Mouse (Mus musculus): ENCODE data around the gene Gtf3c1. TPM values are rescaled to one million over a fixed set of nuclear protein-coding genes. Genes with fewer than 3 reads are reported as not detected.

The Gtf3c1 gene
- total RNA-seq, 2 experiments from 2014 or later: 87.6 to 97.4 TPM

- no peak for DNase-seq
Measured at GRCm38 (mm10) chr7:125615453-125615852, 92.1 kb downstream of the Gtf3c1 start.

DNA sequence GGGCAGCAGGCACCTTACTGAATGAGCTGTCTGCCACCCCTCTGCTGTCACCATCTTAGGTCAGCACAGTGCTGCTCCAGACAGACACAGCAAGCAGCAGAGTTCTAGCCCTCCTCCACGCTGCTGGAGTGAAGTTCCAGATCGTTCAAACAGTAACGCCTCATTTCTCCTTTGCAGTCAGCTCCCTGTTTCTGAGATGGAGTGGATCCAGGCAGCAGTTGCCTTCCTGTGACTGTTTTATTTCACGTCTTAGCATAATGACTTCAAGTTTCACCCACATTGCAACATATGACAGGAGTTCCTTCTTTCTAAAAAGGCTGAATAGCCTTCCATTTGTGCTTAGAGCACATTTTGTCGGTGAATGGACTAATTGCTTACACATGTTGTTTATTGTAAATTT is 94.0 kb downstream of the Gtf3c1 start:
- no peak for DNase-seq

- no peak for DNase-seq
Measured at GRCm38 (mm10) chr7:125608183-125608688, 99.3 kb downstream of the Gtf3c1 start.

DNA sequence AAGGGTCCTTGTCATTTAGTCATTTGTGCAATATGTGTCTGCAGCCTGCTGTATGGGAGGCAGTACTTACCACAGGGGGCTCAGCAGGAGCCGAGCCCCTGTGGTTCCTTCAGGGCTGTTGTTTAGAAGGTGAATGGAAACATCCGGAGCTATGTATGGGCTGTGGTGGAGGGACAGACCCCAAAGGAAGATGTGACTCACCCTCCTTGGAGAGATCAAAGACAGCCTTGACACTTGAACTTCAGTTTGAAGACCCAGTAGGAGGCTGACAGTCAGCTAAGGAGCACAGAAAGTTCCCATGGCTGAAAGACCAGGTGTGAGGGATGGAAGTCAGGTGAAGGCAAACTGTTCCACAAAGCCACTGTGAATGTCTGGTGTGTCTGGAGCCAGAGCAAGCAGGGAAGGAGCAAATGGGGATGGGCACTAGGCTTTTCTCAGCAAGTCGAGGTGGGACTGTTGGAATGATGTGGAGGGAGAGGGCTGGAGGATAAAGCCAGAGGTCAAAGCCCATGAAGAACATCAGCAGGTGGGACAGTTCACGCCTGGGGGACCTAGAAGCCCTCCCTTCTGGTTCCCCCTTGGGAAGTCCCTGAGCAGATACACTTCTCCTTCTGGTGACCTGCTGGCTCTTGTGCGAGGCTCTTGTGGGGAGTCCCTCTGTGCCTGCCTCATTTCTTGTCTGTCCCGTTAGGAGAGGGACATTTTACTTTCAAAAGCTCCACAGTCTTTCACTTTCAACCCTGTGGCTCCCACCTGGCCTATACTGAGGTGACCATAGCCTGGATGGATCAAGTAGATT is 100.0 kb downstream of the Gtf3c1 start:
- no peak for DNase-seq

DNA sequence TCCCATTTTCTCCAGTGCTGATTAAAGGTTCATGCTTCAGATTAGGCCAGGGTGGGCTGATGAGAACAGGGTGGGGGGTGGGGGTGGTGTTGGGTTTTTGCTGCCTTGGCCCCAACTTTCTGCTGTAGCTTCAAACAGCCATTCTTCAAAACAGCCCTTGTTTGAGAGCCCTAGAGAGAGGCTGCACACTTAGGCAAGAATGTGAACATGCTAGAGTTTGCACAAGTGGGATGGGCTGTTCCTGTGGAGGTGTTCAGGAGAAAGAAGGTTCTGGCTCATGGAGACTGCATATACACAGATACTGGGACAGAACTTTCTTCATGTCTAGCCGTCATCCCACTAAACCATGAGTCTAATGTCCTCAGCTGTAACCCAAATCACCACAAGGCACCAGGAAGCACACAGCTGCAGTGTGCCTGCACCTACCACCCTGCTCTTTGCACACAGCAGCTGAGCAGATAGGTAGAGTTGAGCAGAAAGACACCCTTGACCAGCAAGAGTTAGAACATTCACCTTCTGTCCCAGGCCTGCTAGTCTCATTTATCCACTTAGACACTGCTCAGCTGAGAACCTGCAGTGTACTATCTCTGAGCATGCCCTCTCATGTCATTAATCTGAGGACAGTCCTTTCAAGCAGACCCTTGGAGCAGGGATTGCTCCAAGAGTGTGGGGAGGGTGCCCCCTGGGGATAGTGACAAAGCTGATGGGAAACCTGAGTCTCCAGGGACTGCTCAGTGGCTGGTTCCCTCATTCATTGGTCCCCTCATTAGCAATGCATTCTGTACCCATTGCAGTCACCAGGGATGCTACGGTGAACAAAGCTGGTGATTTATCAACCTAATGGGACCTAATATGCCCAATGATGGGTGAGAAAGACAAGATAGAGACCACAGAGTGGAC is 101.1 kb downstream of the Gtf3c1 start:
- DNase-seq: no peak

- DNase-seq: no peak
Measured at GRCm38 (mm10) chr7:125605725-125606139, 101.8 kb downstream of the Gtf3c1 start.

GRCm38 (mm10) chr7:125604362-125605319 is 102.9 kb downstream of the Gtf3c1 start:
- DNase-seq: no peak

DNA sequence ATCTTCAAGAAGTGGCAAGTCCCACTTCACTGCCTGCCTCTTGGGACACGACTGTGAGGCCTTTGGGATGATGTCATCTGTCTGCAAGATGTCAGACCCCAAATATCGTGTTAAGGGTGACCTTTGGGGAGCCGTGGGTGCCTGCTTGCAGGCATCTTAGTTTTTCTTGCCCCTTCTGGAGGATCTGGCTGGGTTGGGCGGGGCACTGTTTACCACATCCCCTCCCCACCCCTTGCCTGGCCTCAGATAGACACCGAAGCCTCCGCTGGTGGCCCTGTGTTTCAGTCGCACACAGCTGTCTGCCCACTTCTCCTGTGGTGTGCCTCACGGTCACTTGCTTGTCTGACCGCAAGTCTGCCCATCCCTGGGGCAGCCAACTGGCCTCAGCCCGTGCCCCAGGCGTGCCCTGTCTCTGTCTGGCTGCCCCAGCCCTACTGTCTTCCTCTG is 104.4 kb downstream of the Gtf3c1 start, which contains the start of gene Il21r:
Gene Il21r, plus strand, starts transcription at position 245 of the 447 bp plus-strand sequence.
- DNase-seq: no peak

GRCm38 (mm10) chr7:125601821-125602448 is 105.6 kb downstream of the Gtf3c1 start:
- no peak for DNase-seq

GRCm38 (mm10) chr7:125601280-125601670 is 106.3 kb downstream of the Gtf3c1 start:
- no peak for DNase-seq

GRCm38 (mm10) chr7:125600612-125601279 is 106.8 kb downstream of the Gtf3c1 start:
- no peak for DNase-seq

GRCm38 (mm10) chr7:125600136-125600535 is 107.4 kb downstream of the Gtf3c1 start:
- DNase-seq: no peak

- DNase-seq: no peak
Measured at GRCm38 (mm10) chr7:125599373-125599973, 108.1 kb downstream of the Gtf3c1 start.

DNA sequence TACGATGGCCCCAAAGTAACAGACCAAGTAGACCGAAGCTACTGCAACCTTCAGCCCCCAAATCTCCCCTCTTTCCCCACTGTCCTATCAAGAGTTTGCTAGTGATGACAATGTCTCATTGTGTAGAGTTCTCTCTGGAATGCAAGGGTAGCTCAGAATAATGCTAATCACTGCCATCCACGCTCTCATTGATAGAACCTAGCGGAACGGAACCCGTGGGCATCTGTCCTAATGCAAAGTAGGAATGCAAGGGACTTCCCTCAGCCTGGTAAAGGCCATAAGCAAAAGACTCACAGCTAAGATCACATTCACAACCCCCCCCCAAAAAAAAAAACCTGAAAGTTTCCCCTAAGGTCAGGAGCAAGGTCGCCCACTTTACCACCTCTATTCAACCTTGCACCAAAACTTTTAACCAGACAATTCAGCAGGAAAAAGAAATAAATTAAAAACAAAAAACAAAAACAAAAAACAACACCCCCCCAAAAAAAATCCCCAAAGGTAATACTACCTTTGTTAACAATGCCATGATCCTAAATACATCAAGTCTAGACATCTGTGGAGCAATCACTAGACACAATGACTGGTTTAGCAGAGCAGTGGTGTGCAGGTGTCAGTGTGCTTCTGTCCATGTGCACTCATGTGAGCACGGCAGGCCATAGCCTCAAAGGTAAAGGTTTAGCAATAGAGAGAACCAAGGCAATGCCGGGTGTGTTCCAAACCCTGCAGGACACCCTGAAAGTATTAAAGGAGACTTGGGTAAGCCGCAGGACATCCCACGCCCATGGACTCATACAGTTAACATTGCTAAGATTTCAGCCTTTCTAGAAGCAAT is 109.8 kb downstream of the Gtf3c1 start:
- DNase-seq: no peak

- DNase-seq: no peak
Measured at GRCm38 (mm10) chr7:125597083-125597482, 110.5 kb downstream of the Gtf3c1 start.

DNA sequence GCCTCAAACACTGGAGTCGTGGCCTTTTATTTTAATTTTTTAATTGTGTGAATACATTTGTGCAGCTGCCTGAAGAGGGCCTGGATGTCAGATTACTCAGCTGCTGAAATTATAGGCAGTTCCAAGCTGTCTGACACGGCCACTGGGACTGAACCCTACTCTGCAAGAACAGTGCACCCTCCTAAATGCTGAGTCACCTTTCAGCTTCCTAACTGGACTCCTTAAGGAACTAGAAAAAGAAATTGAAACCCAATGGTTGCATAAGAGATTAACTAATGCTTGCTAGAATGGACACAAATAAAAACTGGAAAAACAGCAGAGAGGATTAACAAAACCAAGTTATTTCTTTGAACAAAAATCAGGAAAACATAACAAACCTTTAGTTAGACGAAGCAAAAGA is 111.2 kb downstream of the Gtf3c1 start:
- no peak for DNase-seq

GRCm38 (mm10) chr7:125593831-125594230 is 113.7 kb downstream of the Gtf3c1 start:
- DNase-seq: no peak

All from heart, postnatal 4 days (tissue).